Mouse (Mus musculus): ENCODE measurements at regions not wholly inside any gene's neighbourhood (a gene's known extent, or its start where the extent isn't known, plus 50 kb on each side); places are given as distances from the start of the nearest gene placed in this dataset.

DNA sequence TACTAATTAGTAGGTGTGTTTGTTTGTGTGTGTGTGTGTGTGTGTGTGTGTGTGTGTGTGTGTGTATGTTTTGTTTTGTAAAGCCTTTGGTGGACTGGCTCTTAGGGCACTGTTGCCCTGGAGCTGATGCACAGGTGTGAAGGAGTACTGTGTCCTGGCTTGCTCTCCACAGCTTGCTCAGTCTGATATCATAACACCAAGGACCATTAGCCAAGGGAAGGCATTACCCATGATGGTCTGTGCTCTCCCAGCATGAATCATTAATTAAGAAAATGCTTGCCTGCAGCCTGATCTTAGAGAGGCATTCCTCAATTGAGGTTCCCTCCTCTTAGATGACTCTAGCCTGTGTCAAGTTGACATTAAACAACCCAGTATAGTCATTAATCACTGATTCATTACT lies 54.7 kb downstream of the Spry2 start:
- no peak for DNase-seq (ENCODE audit: extremely low read depth, low read depth, low spot score)

- no peak for DNase-seq (ENCODE audit: extremely low read depth, low read depth, low spot score)
These were observed 59.1 kb downstream of the Spry2 start for GRCm38 (mm10) chr14:105837533-105837932.

DNA sequence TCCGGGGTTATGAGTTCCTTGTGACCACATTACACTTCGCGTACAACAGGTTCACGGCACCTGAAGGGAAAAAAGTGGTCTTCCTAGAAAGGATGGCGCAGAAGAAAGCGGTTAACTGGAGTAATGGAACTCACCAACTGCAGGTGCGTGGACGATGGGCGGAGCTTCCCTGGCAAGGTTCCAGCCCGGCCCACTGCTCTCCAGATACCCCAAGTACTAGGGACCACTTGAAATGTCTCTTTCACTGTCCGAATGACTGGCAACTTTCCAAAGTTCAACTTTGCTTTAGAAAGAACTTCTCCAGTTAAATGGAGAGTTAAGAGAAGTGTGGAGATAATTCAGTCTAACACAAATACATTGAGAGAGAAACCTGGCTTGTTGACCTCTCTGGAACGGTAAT lies 65.9 kb downstream of the Spry2 start:
- DNase-seq (ENCODE audit: extremely low read depth, low read depth, low spot score): no peak

DNA sequence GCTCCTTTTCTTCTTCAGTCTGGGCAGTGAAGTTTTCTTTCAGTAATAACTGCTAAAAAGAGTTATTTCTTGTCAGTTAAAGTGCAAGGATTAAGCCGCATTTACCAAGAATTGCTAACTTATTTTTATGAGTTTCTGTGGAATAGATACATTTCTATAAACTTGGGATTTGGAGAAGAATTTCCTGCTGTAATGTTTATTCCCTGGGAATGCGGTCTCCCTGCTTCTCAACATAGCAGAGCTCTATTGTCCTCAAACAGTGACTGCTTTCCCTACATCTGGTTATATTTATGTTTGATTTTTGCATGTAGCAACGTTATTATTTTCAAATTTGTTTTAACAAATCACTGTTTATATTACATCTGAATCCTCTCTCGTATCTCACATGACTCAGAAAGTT lies 66.3 kb downstream of the Spry2 start:
- DNase-seq (ENCODE audit: extremely low read depth, low read depth, low spot score): no peak

DNA sequence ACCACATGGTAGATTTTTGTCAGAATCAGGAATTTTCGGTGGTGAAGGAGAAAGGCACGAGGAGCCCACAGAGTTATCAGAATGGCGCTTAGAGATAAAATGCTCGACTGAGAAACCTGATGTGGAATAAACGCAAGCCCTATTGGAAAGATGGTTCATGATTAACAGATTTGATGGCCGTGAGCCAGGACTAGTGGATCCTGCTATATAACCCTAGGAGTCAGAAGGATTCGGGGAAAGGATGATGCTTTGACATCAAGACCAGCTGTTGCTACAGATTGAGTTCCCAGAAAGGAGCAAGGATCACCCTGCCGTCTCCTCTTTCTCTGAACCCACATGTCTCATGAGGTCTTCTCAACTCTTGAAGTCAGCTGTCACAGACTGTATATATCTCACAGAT lies 73.5 kb downstream of the Spry2 start:
- DNase-seq (ENCODE audit: extremely low read depth, low read depth, low spot score): no peak

DNA sequence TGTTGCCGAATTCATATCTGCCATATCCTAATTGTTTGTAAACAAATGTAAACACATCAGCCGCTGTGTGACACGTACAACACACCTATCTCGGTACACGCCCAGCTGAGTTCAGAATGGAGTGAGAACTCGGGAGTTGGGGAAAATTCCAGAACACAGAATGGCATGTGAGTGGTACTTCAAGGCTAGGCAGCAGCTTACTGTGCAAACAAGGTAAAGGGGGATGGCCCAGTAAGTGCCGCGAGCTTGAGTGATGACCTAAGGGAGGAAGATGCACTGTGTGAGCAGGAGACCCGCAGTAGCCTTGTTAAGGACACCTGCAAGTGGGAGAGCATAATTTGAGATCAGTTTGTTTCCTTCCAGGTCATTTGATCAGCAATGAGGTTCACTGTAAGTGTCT lies 74.0 kb downstream of the Spry2 start:
- no peak for DNase-seq (ENCODE audit: extremely low read depth, low read depth, low spot score)

GRCm38 (mm10) chr14:105819534-105819933 lies 77.1 kb downstream of the Spry2 start:
- no peak for DNase-seq (ENCODE audit: extremely low read depth, low read depth, low spot score)

DNA sequence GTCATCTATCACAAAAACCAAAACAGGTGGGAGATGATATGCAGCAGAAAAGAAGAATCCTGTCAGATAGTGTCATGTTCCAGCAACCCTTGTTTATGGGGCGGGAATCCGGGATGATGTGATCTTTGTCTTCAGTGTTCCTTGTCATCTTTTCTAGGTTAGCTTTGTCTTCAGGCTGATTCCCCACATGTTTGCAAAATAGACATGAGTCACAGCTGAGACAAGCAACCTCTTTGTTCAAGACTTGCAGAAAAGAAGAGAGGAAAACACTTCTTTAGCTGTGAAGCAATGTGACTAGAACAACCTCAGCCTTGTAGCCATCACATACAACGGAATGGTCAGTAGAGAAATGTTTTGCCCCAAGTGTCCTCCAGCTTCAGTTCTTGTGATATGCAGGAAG lies 77.8 kb downstream of the Spry2 start:
- no peak for DNase-seq (ENCODE audit: extremely low read depth, low read depth, low spot score)

DNA sequence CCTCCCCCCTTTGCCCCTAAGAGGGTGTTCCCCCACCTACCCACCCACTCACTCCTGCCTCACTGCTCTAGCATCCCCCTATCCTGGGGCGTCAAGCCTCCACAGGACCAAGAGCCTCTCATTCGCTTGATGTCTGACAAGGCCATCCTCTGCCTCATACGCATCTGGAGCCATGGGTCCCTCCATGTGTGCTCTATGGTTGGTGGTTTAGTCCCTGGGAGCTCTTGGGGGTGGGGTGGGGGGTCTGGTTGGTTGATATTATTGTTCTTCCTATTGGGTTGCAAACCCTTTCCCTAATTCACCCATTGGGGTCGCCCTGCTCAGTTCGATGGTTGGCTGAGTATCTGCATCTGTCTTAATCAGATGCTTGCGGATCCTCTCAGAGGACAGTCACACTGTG lies 79.1 kb downstream of the Spry2 start:
- no peak for DNase-seq (ENCODE audit: extremely low read depth, low read depth, low spot score)

DNA sequence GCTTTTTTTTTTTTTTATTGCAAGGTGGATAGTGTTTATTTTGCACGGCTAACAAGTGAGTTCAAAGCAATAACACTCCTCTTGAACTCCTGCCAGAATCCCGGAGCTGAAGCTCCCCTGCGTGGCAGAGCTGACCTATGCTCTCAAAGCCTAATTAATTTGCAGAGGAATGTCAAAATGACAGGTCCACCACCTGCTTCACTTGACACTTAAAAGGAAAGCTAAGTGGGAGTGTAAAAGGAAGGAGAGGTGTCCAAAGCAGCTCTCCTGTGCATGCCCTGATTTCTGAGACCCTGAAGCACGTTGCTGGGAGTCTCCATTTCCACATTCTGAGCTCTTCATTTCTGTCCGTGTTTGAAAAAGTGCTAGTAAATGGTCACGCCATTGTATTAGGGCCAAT lies 80.8 kb downstream of the Spry2 start:
- no peak for DNase-seq (ENCODE audit: extremely low read depth, low read depth, low spot score)

DNA sequence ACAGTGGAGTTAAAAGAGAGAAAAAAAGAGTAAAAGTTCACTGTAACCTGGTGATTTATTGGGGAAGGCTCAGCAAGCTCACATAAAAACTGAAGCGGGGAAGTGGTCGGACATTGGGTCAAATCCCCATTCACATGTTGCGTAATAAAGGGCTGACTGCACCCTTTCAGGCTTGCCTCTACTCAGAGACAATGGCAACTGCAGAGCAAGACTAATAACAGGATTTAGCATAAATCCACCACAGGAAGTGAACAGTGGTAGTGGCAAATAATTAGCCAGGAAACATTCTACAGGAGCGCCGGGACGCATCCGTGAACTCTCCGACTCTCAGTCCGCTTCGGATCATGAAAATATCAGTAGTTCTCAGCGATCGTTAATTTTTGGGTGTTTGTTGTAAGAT lies 81.3 kb downstream of the Spry2 start:
- no peak for DNase-seq (ENCODE audit: extremely low read depth, low read depth, low spot score)

- DNase-seq (ENCODE audit: extremely low read depth, low read depth, low spot score): no peak
These were observed 83.0 kb downstream of the Spry2 start for GRCm38 (mm10) chr14:105813661-105814060.

DNA sequence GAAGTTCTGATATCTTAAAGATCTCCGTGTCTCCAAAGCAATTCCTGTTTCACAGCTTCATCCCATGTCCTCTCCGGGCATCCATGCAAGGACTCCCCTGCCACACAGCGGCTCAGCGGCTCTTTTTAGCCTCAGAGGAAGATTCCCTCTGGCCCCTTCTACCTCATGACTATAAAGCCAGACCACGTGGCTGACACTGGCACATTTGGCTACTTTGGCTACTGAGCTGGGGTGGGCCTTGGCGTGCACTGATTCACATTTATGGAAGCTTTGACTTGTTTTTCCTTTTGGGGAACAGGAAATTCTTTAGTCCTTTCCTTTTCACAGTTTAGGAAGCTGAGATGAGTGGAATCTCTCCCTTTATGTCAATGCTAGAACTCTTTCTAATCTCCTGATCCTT lies 83.5 kb downstream of the Spry2 start:
- DNase-seq (ENCODE audit: extremely low read depth, low read depth, low spot score): no peak

GRCm38 (mm10) chr14:105805762-105806161 lies 90.9 kb downstream of the Spry2 start:
- DNase-seq (ENCODE audit: extremely low read depth, low read depth, low spot score): no peak

- no peak for DNase-seq (ENCODE audit: extremely low read depth, low read depth, low spot score)
These were observed 91.3 kb downstream of the Spry2 start for GRCm38 (mm10) chr14:105805362-105805761.

- no peak for DNase-seq (ENCODE audit: extremely low read depth, low read depth, low spot score)
These were observed 91.9 kb downstream of the Spry2 start for GRCm38 (mm10) chr14:105804761-105805160.

GRCm38 (mm10) chr14:105803281-105803680 lies 93.3 kb downstream of the Spry2 start:
- DNase-seq (ENCODE audit: extremely low read depth, low read depth, low spot score): no peak

GRCm38 (mm10) chr14:105802529-105803280 lies 93.9 kb downstream of the Spry2 start:
- no peak for DNase-seq (ENCODE audit: extremely low read depth, low read depth, low spot score)

DNA sequence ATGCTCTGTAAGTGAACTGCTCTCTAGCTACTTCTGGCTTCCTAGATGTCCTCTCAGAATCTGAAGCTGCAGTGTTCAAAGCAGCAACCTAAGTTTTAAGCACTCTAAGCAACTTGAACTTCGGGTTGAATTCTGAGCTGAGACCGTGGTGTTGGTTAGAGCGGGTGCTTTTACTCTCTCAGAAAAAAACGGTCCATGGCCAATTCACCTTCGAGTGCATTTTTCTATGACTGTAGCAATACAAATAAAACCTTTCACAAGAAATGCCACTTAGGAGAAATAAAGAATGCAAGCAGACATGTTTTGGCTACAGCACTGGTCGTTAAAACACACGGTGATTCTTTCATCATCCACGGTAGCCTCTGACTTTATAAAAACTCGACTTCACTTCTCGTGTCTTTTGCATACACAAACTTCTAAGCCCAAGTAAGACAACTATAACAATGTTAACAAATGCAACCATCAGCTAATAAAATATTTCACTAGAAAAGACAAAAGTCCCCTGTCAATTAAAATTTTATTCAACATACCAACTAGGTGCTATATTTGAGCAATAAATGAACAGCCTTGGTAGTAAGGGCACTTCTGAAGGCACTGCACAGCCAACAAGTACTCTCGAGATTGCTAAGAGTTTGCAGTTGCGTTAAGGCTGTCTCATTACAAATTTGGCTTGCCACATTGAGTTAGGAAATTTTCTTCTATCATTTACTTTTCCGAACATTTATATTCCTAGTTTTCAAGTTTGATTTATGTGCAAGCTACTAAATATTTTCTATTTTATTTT lies 96.3 kb downstream of the Spry2 start:
- DNase-seq (ENCODE audit: extremely low read depth, low read depth, low spot score): no peak

GRCm38 (mm10) chr14:105799401-105799861 lies 97.2 kb downstream of the Spry2 start:
- no peak for DNase-seq (ENCODE audit: extremely low read depth, low read depth, low spot score)

- no peak for DNase-seq (ENCODE audit: extremely low read depth, low read depth, low spot score)
These were observed 103.5 kb downstream of the Spry2 start for GRCm38 (mm10) chr14:105793010-105793702.

- DNase-seq (ENCODE audit: extremely low read depth, low read depth, low spot score): no peak
These were observed 106.2 kb downstream of the Spry2 start for GRCm38 (mm10) chr14:105790441-105790840.

Data from fat pad, adult 2 months (tissue).